Mouse (Mus musculus) left cerebral cortex, postnatal 14 days (tissue): ENCODE data around the gene Mrgprd. TPM values are rescaled to one million over a fixed set of nuclear protein-coding genes. Genes with fewer than 3 reads are reported as not detected.

ENCODE experiments used
- DNase-seq, 2 experiments: peaks; one replicate each; pipeline ENCODE4 v3.0.0; 2021 to 2022; ENCODE audit warnings: low spot score in 2 of 2, mixed read lengths in 1 of 2
- intact Hi-C: fragments of 180-260 bp; cut with DNase I; formaldehyde crosslinking; loops from one replicate; pipeline ENCODE4 v1.15.1; 2025
- total RNA-seq, 2 experiments: library from RNA; stranded (reverse); gene quantifications; 2 replicates each; pipeline ENCODE4 v1.2.3; 2021

Mrgprd gene
- total RNA-seq, 2 experiments from 2014 or later = not detected

DNA sequence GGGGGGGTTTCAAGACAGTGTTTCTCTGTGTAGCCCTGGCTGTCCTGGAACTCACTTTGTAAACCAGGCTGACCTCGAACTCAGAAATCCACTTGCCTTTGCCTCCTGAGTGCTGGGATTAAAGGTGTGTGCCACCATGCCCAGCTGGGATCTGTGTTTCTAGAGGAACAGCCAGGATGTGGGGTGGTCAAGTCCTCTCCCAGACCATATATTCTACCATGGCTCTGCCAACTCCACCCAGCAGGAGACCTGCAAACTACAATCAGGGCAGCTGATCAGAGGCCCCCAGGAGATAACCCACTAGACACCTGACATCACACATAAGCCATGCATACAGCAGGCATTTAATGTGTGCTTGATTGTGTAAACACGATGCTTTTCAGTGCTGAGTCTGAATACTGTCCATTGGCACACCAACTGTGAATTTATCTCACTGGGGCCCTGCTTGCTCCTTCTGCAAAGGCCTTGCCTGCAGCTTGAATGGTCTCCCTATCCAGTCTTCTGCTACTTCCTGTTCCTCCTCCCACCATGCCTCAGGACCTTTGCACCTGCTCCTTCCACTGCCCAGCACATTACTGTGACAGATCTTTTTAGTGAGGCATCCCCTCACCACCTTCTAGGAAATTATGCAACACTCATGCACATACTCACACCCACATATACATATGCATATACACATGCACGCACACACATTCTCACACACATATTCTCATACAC, 21.1 kb downstream of the Mrgprd start:
- intact Hi-C loops = no loop called here
- no peak for DNase-seq

DNA sequence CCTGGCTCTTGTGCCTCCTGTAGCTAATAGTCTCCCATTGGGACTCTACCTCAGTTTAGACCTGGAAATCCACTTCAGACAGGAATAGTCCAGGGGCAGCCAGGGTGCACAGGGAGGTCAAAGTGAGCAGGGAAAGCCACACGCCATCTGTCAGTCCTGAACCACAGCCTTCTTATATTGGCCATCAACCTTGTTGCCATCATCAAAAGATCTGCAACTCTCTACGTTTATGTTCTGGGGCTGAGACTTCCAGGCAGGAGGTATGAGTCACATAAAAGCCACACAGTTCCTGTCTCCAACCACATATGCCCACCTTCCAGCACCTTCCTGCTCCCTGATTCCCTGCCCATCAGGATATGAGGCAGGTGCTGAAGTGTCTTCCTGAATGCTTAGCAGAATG, 23.3 kb downstream of the Mrgprd start:
- DNase-seq = no peak

DNA sequence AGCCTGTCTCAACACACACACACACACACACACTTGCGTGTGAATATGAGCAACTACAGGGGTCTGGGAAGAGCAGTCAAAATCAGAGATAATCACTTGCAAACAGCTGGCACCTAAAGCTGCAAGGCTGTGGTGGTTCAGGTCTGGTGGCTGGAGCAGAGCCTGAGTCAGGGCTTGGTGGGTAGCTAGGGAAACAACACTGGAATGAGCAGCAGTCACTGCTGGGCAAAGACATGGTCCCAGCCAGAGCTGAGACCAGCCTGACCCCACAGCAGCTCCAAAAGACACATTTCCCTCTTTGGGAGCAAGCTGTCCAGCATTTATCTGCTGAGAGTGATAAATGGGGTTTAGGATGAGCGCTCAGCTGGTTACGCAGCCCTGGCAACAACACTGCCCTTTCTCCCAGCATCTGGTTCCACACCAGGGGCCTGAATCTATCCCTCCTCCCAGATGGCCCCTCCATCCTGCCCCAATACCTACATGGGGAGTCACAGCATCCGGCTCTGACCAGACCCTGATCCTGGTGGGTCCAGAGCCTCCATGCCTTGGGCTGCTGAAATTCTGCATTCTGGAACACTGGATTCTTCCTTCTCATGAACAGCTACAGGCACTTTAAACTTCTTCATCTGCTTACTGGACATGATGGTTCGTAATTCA, 25.7 kb downstream of the Mrgprd start:
- no peak for DNase-seq
- intact Hi-C loops = no loop called here

More for the DNA sequence above, 23.3 kb downstream of the Mrgprd start:
- intact Hi-C loops = no loop called here

Other genes starting within 250 kb of the Mrgprd start
- not detected for gene 1810010D01Rik, start 106.7 kb upstream of the Mrgprd start, total RNA-seq
- gene Tpcn2, start 30.8 kb upstream of the Mrgprd start, total RNA-seq = 1 to 10 TPM; 3.4 to 3.6 TPM
- 1 to 10 TPM; 2.1 to 2.2 TPM for gene Mrgprf, start 14.0 kb upstream of the Mrgprd start, total RNA-seq